Mouse (Mus musculus): Measurements from ENCODE around the gene Gstt4.

- no peak for TF ChIP-seq CTCF (IDR thresholded peaks at IDR 0.05; ENCODE audit: extremely low read depth, insufficient read length, insufficient replicate concordance, low read depth, low read length)
- TF ChIP-seq POLR2A (IDR thresholded peaks at IDR 0.05; ENCODE audit: low read depth, low read length): peak; percentile 87
These were observed 11.9 kb upstream of the Gstt4 start for GRCm38 (mm10) chr10:75834250-75834649.

All from small intestine, adult 2 months (tissue).